Mouse (Mus musculus): Measurements from ENCODE around the gene Slc22a21.
"Not testable (repeated sequence)": the region's sequence is repeated elsewhere in the genome, so short reads cannot be mapped to it uniquely, and the experiment has no call there.

Slc22a21 gene

GRCm38 (mm10) chr11:53997661-53998060, 17.5 kb upstream of the Slc22a21 start:
- no peak for DNase-seq

GRCm38 (mm10) chr11:53992264-53992663, 12.1 kb upstream of the Slc22a21 start:
- DNase-seq: no peak

- no peak for DNase-seq
Measured at GRCm38 (mm10) chr11:53989232-53989631, 9.1 kb upstream of the Slc22a21 start.

GRCm38 (mm10) chr11:53988081-53988480, 7.9 kb upstream of the Slc22a21 start:
- no peak for DNase-seq

- no peak for DNase-seq
Measured at GRCm38 (mm10) chr11:53981396-53981795, 1.3 kb upstream of the Slc22a21 start.

- not testable (repeated sequence) for DNase-seq
Measured at GRCm38 (mm10) chr11:53979456-53979787, 710 bp downstream of the Slc22a21 start.

GRCm38 (mm10) chr11:53977672-53978071, 2.5 kb downstream of the Slc22a21 start:
- no peak for DNase-seq

- DNase-seq: no peak
Measured at GRCm38 (mm10) chr11:53975559-53975958, 4.6 kb downstream of the Slc22a21 start.

- peak; percentile 26 to 29 for DNase-seq
Measured at GRCm38 (mm10) chr11:53958984-53959383, 21.1 kb downstream of the Slc22a21 start.

- DNase-seq: peak; percentile 15 to 29
Measured at GRCm38 (mm10) chr11:53958176-53958575, 22.0 kb downstream of the Slc22a21 start.

GRCm38 (mm10) chr11:53956636-53957035, 23.5 kb downstream of the Slc22a21 start:
- no peak for DNase-seq

- DNase-seq: no peak
Measured at GRCm38 (mm10) chr11:53954653-53955052, 25.5 kb downstream of the Slc22a21 start.

- DNase-seq: not testable (repeated sequence)
Measured at GRCm38 (mm10) chr11:53950133-53950532, 30.0 kb downstream of the Slc22a21 start.

GRCm38 (mm10) chr11:53931944-53932318, 48.2 kb downstream of the Slc22a21 start:
- DNase-seq: peak; percentile 66 to 68

GRCm38 (mm10) chr11:53931091-53931943, 48.8 kb downstream of the Slc22a21 start:
- peak; percentile 41 to 59 for DNase-seq

GRCm38 (mm10) chr11:53929741-53930140, 50.4 kb downstream of the Slc22a21 start:
- DNase-seq: no peak

- peak in 1 of 2 experiments; percentile 22 for DNase-seq
Measured at GRCm38 (mm10) chr11:53928585-53928984, 51.5 kb downstream of the Slc22a21 start.

- no peak for DNase-seq
Measured at GRCm38 (mm10) chr11:53926303-53926702, 53.8 kb downstream of the Slc22a21 start.

GRCm38 (mm10) chr11:53918851-53919250, 61.3 kb downstream of the Slc22a21 start:
- DNase-seq: peak in 1 of 2 experiments; percentile 28

- no peak for DNase-seq
Measured at GRCm38 (mm10) chr11:53911011-53911410, 69.1 kb downstream of the Slc22a21 start.

GRCm38 (mm10) chr11:53908686-53909085, 71.4 kb downstream of the Slc22a21 start:
- DNase-seq: no peak

GRCm38 (mm10) chr11:53904534-53904925, 75.6 kb downstream of the Slc22a21 start:
- no peak for DNase-seq

GRCm38 (mm10) chr11:53903781-53904533, 76.2 kb downstream of the Slc22a21 start:
- peak; percentile 94 for DNase-seq

- DNase-seq: no peak
Measured at GRCm38 (mm10) chr11:53902741-53903140, 77.4 kb downstream of the Slc22a21 start.

Data from kidney, adult 8-10 months (tissue).